Mouse (Mus musculus) liver (tissue): ENCODE measurements around the gene Snx20.

Source experiments
- DNase-seq: peaks from one replicate; pipeline ENCODE4 v3.0.0-alpha.2; 2020; ENCODE audit warnings: mixed read lengths

Snx20 gene

DNA sequence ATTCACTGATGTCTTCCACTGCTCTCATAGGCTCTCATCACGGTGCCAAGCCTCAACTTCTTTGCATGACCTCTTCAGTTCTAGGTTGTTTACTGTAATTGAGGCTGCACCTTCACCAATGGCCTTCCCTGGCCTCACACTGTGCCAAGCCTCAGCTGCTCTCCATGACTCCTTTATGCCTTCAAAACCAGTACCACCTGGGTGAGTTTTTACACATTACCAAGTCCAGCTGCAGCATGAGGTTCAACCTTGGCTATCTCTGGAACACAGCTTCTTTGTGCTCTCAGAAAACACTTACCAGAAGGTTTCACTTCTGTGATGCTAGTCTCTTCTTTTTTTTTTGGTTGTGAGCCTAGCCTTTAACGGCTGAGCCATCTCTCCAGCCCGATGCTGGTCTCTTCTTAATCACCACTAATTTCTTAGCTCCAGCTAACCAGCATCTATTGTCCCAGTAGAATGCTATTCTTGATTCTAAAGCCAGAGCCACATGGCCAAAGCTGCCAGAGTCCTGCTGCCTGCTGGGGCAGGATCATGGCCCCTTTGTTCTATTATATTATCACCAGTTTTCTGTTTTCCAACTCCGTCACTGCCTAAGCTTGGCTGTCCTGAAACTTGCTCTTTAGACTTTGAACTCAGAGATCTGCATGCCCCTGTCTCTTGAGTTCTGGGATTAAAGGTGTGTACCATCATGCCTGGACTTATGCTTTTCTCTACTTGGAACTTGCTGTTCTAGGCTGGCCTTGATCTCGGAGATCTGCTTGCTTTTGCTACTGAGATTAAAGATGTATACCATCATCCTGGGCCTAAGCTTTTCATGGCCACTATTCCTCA lies 7.0 kb upstream of the Snx20 start:
- no peak for DNase-seq

DNA sequence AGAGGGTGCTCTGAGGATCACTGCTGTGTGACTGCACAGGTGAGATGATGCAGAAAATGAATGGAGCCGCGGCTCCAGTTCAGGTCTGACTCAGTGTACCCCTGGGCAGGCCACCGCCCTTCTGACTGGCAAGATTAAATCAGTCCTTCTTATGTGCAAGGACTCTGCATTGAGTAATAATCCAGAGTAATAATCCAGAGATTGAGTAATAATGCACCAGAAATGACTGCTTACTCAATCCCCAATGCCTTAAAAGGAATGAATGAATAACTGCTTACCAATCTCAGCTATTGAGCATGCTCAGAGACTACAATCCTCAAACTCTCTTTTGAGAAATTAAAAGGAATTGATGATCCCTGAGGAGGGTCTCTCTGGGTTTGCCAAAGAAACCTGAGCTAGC lies 3.0 kb upstream of the Snx20 start:
- DNase-seq, result no peak

DNA sequence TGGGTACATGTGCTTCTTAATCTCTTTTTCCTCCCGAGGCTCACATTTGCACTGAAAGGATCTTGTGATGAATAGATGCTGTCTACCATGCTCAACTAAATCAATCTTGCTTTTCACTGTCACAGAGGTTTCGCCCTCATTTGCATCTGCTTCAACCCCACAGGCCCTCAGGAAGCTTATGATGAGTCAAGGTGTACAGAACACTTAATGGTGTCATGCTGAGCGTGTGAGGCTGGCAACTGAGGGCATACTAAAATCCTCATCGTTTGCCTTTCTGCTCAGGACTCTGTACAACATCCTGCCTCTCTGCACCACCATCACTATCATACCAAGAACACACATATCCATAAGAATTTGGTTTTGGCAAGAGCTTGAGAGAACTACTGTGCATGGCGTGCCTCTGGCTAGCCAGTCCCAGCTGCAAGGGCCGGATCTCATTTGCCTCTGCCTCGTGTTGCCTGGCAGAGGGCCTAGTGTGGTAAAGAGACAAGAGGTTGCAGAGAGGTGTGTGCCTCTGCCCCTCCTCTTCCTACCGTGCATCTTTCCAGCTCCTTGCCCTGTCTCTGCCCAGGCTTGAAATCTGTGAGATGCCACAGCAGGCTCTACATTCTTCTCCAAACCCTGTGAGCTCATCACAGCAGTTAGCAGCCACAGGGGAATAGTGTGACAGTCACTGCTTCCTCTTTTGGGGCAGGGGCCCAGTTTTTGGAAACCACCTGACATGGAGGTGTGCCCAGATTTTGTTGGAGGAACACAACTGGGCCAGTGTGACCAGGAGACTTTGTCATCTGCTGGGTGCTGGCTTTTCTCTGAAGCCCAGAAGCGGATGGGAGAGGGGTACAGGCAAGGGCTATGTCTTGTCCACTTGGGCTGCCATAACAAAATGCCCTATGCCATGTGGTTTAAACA lies 1.4 kb upstream of the Snx20 start:
- DNase-seq, result no peak

DNA sequence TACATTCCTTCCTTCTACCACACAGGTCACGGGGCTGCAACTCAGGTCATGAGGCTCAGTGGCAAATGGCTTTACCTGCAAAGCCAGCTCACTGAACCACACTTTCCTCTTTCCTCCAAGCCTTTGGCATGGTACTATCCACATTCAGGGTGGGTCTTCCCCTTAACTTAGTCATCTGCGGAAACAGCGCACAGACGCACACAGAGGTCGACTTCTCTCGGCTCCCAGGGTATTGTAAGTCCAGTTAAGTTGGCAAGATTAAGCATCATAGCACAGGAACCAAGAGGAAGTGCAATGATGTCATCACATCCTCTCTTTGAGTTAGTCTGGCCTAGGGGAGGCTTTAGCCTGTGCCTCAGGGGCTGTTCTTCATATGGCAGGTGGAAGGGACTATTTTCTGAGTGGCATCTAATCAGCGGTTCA lies 2.6 kb downstream of the Snx20 start:
- no peak for DNase-seq

DNA sequence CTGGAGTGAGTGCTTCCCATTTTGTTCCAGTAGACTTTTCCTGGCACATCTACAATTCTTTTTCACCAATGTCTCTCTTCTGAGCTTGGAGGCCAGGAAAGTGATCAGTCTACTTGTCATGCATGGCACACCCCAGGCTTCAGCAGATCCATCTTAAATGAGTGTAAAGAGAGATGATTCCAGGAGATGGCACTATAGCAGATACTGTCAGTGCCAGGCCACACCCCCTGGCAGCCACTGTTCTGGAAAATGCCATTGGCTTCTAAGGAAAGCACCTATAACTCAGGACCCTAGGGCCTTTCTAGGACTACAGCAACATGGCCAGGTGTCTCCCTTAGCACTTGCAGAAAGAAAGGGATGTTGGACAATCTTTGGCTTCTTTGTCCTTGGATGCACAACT lies 4.8 kb downstream of the Snx20 start:
- DNase-seq, result no peak

DNA sequence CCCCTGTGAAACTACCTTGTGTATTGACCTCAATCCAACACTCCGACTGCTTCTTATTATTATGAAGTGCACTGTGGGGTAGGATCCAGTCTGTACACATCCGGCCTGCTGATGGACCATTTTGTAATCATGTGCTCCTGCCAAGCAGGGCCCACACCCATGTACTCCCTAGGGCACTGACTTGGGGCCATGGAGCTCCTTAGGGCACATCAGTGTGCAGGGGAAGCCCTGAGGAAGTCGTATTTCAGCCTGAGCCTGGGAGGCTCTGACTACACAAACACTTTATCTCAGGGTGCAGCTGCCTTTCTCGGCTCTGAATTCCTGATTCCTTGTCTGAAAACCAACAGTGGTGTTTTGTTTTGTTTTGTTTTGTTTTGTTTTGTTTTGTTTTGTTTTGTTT lies 5.7 kb downstream of the Snx20 start:
- DNase-seq, result no peak

DNA sequence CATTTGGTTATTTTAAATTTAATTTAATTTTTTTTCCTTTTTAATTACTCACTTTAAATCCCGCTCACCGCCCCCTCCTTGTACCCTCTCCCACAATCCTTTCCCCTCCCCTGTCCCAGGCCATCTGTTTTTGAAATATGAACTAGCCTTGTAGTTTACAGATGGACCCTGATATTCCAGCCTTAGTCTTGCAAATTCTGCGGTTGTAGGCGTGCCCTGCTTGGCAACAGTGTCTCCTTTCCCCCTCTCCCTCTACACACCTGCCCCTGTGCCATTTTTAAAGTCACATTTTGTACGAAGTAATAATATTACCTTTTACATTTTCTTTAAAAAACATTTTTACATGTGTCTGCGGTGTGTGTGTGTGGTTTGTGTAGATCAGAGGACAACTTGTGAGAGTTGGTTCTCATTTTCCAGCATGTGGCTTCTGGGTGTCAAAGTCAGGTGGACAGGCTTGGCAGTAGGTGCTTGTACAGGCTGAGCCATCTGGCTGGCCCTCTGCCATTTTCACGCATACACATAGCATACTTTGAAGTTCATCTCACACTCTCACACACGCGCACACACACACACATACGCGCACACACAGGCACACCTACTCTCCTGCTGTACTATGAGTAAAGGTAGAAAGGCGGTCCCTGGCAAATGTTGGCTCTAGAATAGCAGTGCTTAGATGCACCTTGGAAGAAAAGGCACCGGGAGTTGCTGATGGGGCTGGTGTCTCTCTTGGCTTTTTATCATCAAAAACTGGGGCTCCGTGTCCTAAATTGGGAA lies 7.7 kb downstream of the Snx20 start:
- no peak for DNase-seq

DNA sequence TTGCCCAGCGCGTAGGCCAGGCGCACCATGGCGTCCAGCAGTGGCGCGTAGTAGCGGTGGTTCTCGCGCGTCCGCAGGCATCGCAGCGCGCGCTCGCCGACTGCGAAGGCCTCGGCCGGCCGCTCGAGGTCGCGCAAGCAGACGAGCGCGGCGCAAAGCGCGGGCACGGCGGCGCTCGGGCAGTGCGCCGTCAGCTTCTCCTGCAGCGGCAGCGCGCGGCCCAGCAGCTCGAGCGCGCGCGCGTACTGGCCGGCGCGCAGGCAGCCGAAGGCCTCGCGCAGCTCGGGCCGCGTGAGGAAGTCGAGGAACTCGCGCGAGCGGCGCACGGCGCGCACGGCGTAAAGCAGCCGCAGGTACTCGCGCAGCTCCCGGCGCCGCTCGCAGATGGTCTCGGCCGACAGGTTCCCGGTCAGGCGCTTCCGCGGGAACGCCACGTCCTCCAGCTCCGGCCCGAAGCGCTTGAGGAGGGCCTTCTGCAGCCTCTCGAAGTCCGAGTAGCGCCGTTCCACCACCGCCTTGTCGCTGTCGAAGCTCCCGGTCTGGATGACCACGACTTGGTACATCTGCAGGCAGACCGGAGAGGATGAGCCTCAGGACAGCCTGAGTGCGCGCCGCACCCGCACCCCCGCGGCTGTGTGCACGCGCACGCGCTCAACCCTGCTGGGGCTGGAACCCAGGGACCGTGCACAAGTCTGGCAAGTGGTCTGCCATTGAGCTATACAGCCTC lies 8.5 kb downstream of the Snx20 start:
- DNase-seq, result peak; percentile 53

DNA sequence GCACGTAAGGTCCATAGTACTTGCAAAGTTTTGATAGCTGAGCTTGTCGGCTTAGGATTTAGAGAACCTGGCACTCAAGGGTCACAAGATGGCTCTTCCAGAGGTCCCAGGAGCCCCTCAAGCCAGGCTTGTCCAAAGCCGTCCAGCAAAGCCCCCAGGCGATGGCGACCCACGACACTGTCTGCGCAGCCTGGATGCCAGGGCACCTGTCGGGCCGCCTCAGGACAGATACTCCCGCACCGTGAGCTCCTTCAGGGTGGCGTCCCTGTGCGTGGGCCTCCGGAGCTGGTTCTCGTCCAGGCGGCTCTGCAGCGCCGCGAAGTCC lies 9.0 kb downstream of the Snx20 start:
- no peak for DNase-seq

DNA sequence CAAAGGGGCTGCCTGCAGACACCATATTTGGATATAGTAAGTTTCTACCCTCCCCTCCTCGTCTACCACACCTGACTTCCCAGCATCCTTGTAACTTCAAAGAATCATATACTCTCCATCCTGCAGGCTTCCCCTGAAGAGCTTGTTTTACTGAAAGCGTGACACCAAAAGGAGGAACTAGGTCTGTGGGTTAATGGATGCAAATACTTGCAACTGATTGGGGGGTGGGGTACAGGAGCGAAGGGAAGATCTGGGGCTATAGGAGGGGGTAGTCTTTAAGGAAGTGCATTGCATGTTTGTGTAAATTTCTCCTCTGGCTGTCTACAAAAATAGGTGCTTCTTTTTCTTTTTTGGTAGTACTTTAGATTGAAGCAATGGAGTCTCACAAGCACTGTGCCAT lies 9.5 kb downstream of the Snx20 start:
- DNase-seq, result no peak

DNA sequence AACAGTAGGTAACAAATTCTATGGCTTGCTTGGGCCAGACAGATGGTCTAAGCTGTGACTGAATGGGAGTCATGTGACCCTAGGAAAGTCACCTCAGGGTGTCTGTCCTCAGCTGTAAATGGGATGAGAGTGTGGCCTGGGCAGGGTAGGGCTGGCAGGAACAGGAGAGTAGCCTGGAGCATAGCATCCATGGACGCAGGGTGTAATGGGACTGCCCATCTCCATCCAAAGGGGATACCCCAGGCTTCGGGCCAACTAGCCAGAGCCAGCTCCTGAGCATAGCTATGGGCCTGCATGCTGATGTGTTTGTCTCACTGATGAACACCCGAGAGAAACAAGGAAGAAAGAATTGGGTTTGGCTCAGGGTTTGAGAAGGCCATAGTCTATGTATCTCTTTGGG lies 11.7 kb downstream of the Snx20 start:
- no peak for DNase-seq

DNA sequence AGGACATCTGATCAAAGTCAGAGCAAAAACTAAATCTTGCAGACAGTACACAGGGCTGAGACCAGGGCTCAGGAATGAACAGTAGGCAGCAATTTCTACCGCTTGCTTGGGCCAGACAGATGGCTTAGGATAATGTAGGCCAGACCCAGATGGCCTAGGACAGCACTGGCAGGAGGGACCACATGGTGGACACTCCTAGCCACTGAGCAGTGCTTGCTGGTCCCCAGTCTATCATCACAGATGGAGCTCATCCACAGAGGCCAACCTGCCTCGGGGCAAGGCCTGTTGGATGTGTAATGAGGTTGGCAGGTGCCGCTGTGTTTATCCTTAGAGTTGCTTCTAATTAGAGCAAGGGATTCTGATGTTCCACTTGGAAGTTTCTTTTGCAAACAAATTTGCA lies 12.6 kb downstream of the Snx20 start:
- DNase-seq, result no peak

DNA sequence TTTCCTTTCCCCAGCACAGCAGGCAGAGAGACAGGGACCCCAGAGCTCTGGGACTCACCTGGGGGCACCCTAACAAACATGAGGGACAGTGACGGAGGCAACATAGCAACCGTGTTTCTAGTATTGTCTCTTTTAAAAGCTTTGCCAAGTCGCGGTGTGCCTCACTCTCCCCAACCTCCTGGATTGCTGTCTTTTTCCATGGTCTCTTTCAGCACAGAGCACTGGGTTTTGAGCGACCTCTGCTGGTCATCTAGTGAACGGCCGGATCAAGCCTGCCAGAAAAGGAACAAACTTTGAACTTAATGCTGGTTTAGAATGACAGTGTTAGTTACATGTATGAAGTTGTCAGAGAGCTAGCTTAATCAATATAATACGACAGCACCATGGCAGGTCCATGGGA lies 14.5 kb downstream of the Snx20 start:
- DNase-seq, result peak; percentile 63

DNA sequence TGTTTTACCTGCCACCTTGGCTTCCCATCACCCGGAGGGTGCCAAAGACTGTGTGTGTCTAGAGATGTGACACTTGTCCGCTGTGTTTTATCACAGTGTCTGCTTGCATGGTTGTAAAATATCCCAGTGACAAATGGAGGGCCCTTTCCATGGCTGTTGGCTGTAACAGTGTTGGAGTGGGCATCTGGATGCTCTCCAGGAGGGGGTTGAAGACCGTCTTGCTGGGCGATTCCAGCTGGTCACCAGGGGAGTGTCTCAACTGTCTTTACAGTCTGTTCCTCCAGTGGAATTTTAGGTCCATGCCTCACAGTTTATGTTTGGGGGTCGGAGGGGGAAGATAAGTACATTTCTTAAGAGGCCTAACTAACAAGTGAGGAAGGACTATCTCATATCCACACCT lies 15.0 kb downstream of the Snx20 start:
- no peak for DNase-seq

DNA sequence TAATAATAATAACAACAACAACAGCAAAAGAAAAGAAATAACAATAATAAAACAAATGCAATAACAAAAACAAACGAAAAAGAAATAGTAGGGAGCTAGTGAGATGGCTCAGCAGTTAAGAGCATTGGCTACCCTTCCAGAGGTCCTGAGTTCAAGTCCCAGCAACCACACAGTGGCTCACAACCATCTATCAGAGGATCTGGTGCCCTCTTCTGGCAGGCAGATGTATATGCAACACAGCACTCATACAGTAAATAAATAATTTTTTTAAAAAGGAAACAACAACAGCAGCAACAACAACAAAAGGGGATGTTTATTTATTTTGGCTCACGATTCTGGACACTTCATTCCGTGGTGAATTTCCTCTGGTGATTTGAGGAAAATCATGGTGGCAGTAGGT lies 16.4 kb downstream of the Snx20 start:
- DNase-seq, result no peak

DNA sequence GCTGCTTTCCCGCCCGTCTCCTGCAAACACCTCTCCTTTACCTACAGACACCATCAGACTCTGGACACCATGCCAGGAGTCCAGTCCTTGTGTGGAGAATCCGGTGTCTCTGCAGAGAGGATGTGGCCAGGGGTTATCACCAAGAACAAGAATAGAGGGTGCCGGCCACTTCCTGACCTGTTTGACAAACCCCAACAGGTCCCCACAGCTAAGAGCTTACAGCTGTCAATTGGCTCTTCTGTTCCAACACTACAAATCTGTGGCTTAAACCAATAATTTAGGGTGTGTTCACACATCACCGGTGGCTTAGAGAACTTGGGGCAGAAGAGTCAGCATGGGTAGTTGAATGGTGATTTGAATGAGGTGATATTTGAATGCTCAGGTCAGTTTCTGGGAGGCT lies 17.3 kb downstream of the Snx20 start:
- no peak for DNase-seq

DNA sequence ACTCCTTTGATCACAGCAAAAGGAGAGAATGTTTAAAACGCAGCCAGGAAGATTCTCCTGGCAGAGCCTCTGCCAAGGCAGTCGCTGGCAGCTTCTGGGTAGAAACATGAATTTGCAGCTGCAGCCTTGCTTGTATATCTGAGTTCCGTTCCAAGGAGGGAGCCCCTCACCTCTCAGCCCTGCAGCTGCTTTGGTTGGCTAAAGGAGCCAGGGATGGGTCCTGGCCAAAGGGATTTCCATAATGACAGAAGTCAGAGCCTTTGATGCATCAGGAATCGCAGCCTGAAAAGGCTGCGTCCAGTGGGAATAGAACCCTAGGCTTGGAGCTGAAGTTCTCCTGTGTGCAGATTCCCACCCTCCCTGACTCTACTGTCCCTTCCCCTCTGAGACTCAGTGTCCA lies 20.9 kb downstream of the Snx20 start:
- DNase-seq, result no peak

DNA sequence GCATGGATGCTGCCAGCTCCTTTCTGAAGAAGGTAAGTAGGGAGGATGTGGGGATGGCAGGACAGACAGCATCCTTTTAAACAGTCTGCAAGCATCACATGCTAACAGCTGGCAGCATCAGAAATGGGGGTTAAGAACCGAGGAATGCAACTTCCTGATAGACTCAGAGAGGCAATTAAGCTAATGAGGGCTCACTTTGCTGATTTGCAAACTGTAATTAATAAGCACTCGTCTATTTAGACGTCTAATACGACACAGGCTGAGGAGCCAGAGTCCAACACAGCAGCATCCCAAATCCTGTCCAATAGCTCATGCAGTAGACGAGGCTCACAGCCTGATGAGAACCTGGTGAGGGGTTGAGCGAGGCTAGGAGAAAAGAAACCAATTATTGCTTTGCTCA lies 25.7 kb downstream of the Snx20 start:
- DNase-seq, result no peak

DNA sequence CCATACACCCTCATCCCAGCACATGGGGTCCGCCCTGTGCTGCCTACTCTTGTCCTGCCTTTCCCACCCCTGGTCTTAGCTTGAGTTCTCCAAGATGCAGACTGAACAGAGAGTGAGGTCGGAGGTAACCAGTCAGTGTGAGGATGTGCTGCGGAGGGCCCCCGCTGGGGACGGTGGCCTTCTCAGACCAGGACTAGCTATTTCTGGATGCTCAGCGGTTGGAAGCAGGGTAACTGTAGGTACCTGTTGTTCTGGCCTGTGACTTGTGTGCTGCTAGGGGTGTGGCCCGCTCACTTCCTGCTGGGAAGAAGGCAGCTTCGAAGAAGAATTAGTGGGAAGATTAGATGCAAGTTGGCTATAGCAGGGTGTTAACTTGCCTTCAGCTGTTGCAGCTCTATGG lies 26.9 kb downstream of the Snx20 start:
- DNase-seq, result no peak

DNA sequence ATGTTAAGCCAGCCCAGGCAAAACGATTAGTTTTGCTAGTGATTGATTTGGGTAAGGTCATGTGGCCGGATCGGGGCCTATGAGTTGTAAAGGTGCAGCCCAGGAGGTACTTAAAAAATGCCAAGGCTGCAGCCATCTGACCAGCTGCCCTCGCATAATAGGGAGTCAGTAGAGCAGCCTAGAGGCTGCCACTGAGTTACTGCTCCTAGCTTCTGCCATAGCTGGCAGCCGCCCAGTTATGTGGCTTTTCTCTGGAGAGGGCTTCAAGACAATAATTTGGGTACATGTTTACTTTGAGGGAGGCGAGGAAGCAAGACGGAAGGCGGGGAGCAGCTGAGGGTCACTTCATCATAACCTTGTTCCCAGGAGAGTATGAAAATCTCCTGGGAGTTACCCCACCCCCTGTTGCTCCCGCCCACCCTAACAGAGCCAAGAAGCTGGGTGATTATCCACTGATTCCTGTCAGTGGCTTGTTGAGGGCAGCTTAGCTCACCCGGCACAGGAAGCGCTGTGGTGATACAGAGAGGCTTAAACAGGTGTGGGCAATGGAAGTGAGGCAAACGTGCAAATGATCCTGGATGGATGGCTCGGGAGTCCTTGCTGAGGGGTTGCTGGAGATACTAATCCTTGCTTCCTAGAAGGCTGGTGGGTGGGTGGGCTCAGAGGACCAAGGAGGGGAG lies 30.4 kb downstream of the Snx20 start:
- DNase-seq, result no peak

DNA sequence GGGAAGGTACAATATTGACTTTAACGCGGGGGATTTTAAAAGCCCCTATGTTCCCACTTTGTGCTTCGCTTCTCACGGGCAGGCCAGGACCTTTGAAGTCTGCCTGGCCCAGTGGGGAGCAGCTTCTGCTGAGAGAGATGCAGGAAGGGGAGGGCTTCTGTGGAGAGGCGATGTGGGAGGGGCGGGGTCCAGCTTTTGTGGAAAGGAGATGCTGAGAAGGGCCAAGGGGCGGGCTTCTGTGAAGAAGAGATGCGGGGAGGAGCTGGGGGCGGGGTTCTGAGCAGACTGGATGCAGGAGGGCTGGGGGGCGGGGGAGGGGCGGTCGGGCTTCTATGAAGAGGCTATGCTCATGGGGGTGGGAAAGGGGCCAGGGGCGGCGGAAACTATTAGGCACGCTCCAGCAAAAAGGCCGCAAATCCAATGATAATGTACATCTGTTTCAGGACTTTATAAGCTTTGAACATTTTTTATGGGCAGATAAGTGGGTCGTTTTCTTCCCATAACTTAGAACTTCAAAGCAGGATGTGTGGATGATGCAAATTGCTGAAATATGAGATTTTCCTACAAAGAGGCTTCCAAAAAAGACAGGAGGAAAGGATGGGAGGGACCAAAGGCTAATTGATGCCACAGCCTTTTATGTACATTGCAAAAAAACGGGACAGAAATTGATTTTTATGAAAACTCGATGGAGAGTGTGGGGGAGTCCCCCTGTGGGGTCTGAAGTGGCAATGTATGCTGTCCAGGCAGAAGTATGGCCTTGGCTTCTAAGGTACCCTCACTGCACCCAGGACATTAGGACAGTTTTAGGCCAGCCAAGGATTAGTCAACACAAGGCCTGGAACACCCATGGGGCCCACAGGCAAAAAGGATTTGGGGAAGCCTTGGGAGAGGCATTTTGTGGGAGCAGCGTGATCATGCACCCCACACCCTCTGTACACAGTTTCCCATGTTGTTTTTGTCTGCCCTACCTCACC lies 31.6 kb downstream of the Snx20 start:
- peak; percentile 79 for DNase-seq
